Mouse (Mus musculus) left cerebral cortex, adult 6 months (tissue): Measurements from ENCODE around the gene Vmn1r193. TPM values are rescaled to one million over a fixed set of nuclear protein-coding genes. Genes with fewer than 3 reads are reported as not detected.

ENCODE experiments used
- long read RNA-seq, 2 experiments: library from polyadenylated mRNA; unstranded; transcript quantifications; one replicate each; pipeline ENCODE4 v2.0.0; 2019 to 2020
- polyA plus RNA-seq: library from polyadenylated mRNA; unstranded; fragments of <200 nt; fragmentation: Nextera tagmentation; gene quantifications from 2 replicates; pipeline ENCODE4 v1.2.3, GENCODE M21; 2021

Gene Vmn1r193
- not detected in 2 replicates for polyA plus RNA-seq
- long read RNA-seq, experiment 1, result 0 reads
- long read RNA-seq, experiment 2, result 0 reads

GRCm38 (mm10) chr13:22223060-22223459 is at the start of gene Vmn1r193:
Gene Vmn1r193, minus strand, starts transcription at chr13:22223160.

DNA sequence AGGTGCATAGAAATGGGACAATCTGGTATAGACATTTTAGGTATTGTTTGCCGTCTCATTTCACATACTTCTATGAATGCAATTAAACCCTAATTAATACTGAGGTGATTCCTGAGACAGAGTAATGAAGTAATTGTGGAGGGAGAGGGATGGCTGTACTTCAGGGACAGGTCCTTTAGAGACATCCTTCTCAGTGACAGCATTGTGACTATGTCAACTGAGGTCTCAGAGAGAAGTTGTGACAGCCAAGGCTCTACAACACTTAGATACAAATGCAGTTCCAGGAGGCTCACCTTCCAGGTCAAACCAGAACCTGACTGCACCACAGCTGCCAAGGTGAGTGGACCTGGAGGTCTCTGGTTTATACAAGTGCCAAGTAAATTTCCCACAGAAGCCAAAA is 47.3 kb upstream of the Vmn1r193 start, which contains the start of gene Vmn1r195:
TSS of gene Vmn1r195 (plus strand) at position 301 of the 400 bp plus-strand sequence.

DNA sequence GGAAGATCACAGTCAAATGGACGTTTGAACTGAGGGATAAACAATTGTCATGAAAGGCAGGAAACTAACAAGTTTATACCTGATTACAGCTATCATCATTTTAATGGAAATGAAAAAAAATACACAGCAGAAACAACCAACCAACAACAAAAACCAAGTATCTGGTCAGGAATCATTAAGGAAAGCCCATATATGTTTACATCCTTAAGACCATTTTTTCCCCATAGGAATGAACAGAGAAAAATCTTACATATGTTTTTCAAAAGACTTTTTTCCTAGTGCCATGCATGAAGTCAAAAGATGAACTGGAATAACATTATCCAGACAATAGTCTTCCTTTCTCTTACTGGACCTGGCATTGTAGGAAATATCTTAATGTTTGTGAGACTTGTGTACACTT is 21.0 kb upstream of the Vmn1r193 start, which contains the start of gene Vmn1r194:
TSS of gene Vmn1r194 (plus strand) at position 301 of the 400 bp plus-strand sequence.

GRCm38 (mm10) chr13:22191041-22191440 is 31.9 kb downstream of the Vmn1r193 start, which contains the start of gene Vmn1r192:
Gene Vmn1r192, minus strand, starts transcription at chr13:22191141.

DNA sequence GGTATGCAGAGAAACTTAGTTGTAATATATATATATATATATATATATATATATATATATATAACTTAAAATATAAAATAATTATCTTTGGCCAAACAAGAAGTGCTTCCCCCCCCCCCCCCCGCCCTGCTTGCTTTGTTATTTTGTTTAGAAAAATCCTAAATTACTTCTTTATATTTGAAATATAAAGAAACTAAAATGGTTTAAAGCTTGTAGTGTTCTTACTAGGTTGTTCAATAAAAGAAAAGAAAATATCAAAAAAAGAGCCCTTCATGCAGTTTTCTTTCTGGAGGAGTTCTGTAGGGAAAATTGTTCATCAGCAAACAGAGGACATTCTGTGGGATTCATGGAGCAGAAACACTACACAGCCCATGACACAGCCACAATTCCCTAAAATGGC is 39.1 kb downstream of the Vmn1r193 start, which contains the start of gene Vmn1r191:
TSS of gene Vmn1r191 (minus strand) at position 101 of the 400 bp plus-strand sequence.

Other genes with a start within 250 kb of the Vmn1r193 start
- gene Pom121l2, start 242.0 kb downstream of the Vmn1r193 start, polyA plus RNA-seq, result 0.10 TPM in 1 of 2 replicates, not detected in the other
- gene Prss16, start 213.4 kb downstream of the Vmn1r193 start, polyA plus RNA-seq, result 1.7 and 1.9 TPM in 2 replicates
- gene Hist1h2ah, start 187.6 kb downstream of the Vmn1r193 start, polyA plus RNA-seq, result not detected in 2 replicates
- not detected in 2 replicates for gene Hist1h2bk, start 187.3 kb downstream of the Vmn1r193 start, polyA plus RNA-seq
- 6.4 and 6.7 TPM in 2 replicates for gene Hist1h4i, start 181.8 kb downstream of the Vmn1r193 start, polyA plus RNA-seq
- not detected in 2 replicates for gene Hist1h2ag, start 180.2 kb downstream of the Vmn1r193 start, polyA plus RNA-seq
- 0.67 TPM in 1 of 2 replicates, not detected in the other for gene Hist1h2bj, start 179.9 kb downstream of the Vmn1r193 start, polyA plus RNA-seq
- not detected in 2 replicates for gene Vmn1r188, start 138.7 kb downstream of the Vmn1r193 start, polyA plus RNA-seq
- not detected in 2 replicates for gene Vmn1r189, start 117.3 kb downstream of the Vmn1r193 start, polyA plus RNA-seq
- gene Vmn1r191, start 39.2 kb downstream of the Vmn1r193 start, polyA plus RNA-seq, result not detected in 2 replicates
- gene Vmn1r192, start 32.0 kb downstream of the Vmn1r193 start, polyA plus RNA-seq, result not detected in 2 replicates
- gene Vmn1r194, start 21.1 kb upstream of the Vmn1r193 start, polyA plus RNA-seq, result not detected in 2 replicates
- not detected in 2 replicates for gene Vmn1r195, start 47.4 kb upstream of the Vmn1r193 start, polyA plus RNA-seq
- gene Vmn1r196, start 66.8 kb upstream of the Vmn1r193 start, polyA plus RNA-seq, result not detected in 2 replicates
- gene Vmn1r197, start 101.4 kb upstream of the Vmn1r193 start, polyA plus RNA-seq, result not detected in 2 replicates
- not detected in 2 replicates for gene Vmn1r198, start 127.2 kb upstream of the Vmn1r193 start, polyA plus RNA-seq
- gene Vmn1r199, start 156.7 kb upstream of the Vmn1r193 start, polyA plus RNA-seq, result not detected in 2 replicates
- not detected in 2 replicates for gene Vmn1r200, start 167.2 kb upstream of the Vmn1r193 start, polyA plus RNA-seq
- not detected in 2 replicates for gene Vmn1r201, start 248.8 kb upstream of the Vmn1r193 start, polyA plus RNA-seq